Mouse (Mus musculus) brown adipose tissue, adult 24 weeks (tissue): ENCODE data around the gene Sec24b. TPM values are rescaled to one million over a fixed set of nuclear protein-coding genes. Genes with fewer than 3 reads are reported as not detected.

ENCODE experiments used
- H3K27ac ChIP-seq: fragments of 200-500 bp; replicated peaks from 2 replicates; pipeline ENCODE4 v1.5.1; 2012; ENCODE audit warnings: low read depth, mild to moderate bottlenecking, low read length
- H3K4me1 ChIP-seq: fragments of 200-500 bp; 2 replicates; pipeline ENCODE4 v1.6.1; 2012; ENCODE audit warnings: low read length, mixed read lengths; ENCODE audit not compliant: control insufficient read depth, insufficient read depth, insufficient read length
- H3K4me3 ChIP-seq: fragments of 200-500 bp; 2 replicates; pipeline ENCODE4 v1.5.1; 2012; ENCODE audit warnings: low read depth, mild to moderate bottlenecking, low read length, moderate library complexity; ENCODE audit not compliant: insufficient read depth
- polyA plus RNA-seq: library from polyadenylated mRNA; stranded (reverse); fragments of >200 nt; gene quantifications from 2 replicates; pipeline ENCODE4 v1.2.4, GENCODE M21; 2012; ENCODE audit not compliant: missing spikeins, insufficient read depth, insufficient read length

Sec24b gene
- polyA plus RNA-seq, 1 experiment, result 23.6 TPM

DNA sequence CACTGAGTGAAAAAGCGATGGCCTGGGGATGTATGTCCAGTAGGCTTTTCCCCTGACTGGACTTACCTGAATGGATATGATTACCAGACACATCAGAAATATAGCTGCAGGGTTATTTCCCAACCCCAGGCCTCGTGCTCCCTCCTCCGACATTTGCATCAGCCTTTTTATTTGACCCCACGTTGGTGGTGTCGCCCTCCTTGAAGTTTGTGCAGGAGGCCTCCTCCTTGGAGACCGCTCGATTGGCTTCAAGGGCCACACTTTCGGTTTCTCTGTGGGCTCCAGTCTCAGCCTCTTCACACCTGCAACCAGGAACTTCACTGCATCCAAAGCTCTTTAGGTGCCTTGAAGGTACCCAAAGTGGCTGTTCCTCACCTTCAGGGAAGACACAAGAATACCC, 35.8 kb downstream of the Sec24b start:
- H3K4me1 ChIP-seq, result no peaks in the 10 kb centered on the region
- no peak overlapping the region for H3K27ac ChIP-seq
- H3K4me3 ChIP-seq, result no peak overlapping the region

DNA sequence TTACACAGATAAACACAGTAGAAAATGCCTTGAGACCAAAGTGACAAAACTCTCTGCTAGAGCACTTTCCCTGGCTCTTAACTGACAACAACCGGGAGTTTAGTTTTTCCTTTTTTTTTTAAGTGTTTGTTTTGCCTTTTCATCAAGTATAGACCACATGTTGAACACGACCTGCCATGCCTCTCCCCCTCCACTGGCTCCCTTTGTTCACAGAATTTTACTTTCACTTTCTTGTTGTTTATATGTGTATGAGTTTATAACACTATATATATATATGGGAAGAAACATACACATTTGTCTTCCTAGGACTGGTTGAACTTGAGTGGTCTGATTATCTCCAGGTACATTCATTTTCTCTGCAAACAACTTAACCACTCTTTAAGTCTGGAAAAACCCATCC, 48.4 kb downstream of the Sec24b start:
- Histone ChIP-seq H3K27ac (no peak overlapping the region), H3K4me1 (no peaks in the 10 kb centered on the region), H3K4me3 (no peak overlapping the region)

DNA sequence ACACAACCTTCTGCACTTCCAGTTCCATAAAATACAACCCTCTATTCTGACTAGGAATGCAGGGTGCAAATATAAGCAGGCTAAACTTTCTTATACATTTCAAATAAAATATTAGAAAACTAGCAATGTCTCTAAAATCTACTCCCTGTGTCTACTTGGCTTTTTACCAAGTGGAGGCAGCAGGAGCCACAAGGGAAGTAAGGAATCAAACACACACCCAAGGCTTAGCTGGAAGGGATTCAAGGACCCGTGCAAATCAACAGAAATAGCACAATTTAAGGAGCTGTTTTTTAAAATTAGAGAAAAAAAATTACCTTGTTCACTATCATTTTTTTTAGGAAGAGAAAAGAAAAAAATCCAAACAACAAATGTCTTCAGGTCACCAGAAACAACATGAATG, 50.1 kb downstream of the Sec24b start:
- H3K4me1 ChIP-seq, result no peaks in the 10 kb centered on the region
- H3K4me3 ChIP-seq, result no peak overlapping the region
- H3K27ac ChIP-seq, result no peak overlapping the region

DNA sequence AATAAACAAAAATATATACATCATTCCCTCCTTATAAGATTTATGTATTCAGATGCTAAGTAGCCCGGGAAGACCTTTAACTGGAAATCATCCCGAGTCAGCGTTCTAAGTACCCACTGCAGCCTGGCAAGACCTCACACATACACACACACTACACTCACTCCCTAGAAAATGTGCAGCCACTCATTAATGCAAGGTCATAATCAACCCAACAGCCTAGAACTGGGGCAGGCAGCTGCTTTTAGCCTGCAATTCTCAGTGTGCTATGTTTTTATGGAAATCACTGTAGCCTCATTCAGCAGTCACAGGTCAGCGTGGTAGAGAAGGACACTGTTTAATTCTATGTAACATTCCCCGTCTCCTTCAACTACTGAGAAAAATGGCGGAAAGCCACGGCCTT, 55.2 kb downstream of the Sec24b start:
- no peak overlapping the region for H3K4me3 ChIP-seq
- H3K4me1 ChIP-seq, result 0 out of 2 replicates have a peak, but pooled peaks cover 2% of the 10 kb centered on the region
- H3K27ac ChIP-seq, result no peak overlapping the region

DNA sequence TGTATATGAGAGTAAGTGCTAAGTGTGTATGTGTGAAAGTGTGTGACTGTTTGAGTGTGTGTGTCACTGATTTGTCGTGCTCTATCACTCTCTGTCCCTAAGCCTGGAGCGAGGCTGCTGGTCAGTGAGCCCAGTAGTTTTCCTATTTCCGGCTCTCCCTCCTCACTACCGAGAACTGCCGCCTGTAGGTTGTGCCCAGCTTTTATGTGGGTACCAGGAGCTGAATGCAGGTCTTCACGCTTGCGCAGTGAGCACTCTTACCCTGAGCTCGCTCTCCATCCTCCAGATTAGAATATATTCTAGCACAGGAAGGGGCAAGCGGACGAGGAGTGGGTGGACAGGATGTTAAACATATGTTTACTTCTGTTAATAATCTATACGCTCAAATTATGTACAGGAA, 60.4 kb downstream of the Sec24b start:
- no peak overlapping the region for H3K4me3 ChIP-seq
- H3K4me1 ChIP-seq, result 0 out of 2 replicates have a peak, but pooled peaks cover 2% of the 10 kb centered on the region
- H3K27ac ChIP-seq, result no peak overlapping the region

DNA sequence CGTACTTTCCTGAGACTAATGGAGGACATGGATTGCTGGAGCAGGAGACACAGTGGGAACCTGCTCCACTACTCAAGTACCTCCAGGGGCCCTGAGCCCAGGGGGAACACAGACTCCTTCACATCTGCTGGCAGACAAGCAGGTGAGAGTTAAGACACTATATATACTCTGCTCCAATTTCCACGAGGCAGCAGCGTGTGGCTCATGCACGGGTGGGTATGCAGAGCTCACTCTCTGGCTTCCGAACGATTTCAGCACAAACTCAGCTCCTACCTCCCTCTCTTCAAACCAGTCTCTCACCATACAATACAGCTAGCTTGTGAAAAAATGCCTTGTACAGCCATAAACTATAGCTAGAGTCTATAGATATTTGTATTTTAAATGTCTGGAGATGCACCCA, 62.8 kb downstream of the Sec24b start:
- H3K4me1 ChIP-seq, result no peaks in the 10 kb centered on the region
- no peak overlapping the region for H3K27ac ChIP-seq
- no peak overlapping the region for H3K4me3 ChIP-seq

DNA sequence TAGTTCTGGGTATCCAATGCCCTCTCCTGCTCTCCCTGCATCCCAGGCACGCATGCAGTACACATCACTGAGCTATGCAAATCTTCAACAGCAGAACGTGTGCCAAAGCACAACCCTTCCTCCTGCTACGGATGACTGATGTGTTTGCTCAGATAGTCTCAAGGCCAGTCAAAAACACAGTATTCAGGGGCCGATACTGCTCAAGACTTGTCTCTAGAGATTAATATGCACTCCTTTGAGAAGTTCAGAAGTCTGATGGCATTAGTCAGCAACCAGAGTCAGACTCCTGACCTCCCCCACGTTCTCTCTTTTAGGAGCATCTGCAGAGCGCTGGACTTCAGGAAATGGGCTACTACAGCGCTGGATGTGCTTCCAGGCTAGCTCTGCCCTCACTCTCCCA, 63.4 kb downstream of the Sec24b start:
- H3K4me1 ChIP-seq, result no peaks in the 10 kb centered on the region
- no peak overlapping the region for H3K4me3 ChIP-seq
- no peak overlapping the region for H3K27ac ChIP-seq

DNA sequence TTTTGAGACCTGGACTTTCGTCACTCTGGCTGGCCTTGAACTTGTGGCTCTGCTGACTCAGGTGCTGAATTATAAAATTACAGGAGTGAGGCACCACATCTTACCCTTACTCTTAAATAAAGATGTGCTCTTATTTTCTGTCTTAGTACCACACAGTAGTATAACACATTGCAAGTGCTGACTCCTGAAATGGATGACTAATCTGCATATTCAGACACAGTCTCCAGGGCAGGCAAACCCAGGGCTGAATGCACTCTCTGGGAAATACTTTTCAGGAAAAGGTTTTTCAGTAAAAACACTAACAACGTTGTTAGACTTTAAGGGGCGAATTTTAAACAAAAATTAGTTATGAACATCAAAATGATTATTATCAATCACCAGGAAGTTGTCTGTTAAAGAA, 64.0 kb downstream of the Sec24b start:
- H3K4me1 ChIP-seq, result no peaks in the 10 kb centered on the region
- H3K4me3 ChIP-seq, result no peak overlapping the region
- no peak overlapping the region for H3K27ac ChIP-seq

DNA sequence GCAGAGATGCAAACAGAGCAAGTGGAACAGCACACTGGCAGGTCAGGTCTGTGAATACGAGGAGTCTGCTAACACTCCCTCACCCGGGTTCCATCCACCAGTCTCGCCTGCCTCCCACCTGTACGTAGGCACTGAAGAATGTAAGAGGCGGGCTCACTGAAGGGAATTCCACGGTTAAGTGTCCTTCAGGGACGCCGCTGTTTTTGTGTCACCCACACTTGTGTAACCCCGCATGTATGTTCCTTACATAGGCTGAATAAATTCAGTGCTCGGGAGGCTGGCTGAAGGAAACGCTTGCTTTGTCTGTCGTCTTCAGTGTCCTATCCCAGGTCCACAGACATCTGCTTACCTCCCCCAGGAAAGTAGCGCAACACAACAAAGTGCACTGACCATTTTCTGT, 74.1 kb downstream of the Sec24b start:
- Histone ChIP-seq H3K4me1 (no peaks in the 10 kb centered on the region), H3K4me3 (no peak overlapping the region), H3K27ac (no peak overlapping the region)

DNA sequence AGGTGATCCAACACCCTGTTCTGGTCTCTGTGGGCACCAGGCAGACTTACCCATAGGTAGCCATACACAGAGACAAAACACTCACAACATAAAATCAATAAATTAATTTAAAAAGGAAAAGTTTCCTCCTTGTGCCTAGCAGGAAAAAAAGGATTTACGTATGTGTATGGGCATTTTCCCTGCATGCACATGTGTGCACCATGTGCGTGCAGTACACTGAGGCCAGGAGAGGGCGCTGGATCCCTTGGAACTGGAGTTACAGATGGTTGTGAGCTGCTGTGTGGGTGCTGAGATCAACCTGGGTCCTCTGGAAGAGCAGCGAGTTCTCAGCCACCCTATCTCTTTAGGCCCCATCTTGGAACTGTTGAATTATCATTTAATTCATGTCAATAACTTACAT, 76.0 kb downstream of the Sec24b start:
- Histone ChIP-seq H3K27ac (no peak overlapping the region), H3K4me3 (no peak overlapping the region), H3K4me1 (no peaks in the 10 kb centered on the region)

DNA sequence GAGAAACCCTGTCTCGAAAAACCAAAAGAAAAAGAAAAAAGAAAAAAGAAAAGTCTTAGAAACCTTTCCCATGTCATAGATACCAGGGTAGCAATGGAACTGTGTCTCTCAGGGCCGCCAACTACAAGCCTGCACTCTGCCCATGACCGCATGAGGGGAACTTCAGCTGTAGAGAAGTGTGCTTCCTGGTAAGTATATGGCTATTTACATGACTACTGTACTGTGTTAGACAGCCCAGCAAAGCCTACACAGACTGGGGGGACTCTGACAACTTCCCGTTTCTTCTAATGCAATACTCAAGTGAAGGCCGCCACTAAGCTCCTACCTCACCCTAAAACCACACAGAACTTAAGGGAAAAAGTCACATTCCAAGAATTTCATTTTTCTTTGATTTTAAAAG, 76.6 kb downstream of the Sec24b start:
- Histone ChIP-seq H3K4me3 (no peak overlapping the region), H3K4me1 (no peaks in the 10 kb centered on the region), H3K27ac (no peak overlapping the region)

DNA sequence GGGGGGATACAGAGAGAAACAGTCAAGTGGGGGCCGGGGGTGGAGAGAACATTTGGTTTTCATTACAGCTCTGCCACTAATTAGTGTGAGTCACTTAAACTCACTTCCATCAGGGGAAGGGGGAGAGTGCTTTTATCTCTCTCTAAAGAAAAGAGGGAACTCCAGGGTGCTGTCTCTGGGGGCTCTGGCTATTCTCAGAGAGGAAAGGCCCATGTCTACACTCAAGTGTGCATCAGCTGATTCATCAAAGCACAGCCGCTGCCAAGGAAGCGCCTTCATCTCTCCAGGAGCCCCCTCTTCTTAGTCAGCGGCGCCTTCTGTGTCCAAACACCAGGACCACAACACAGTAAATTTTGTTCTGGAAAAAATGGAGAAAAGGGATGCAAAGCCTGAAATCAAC, 79.1 kb downstream of the Sec24b start:
- Histone ChIP-seq H3K4me3 (no peak overlapping the region), H3K27ac (no peak overlapping the region), H3K4me1 (no peaks in the 10 kb centered on the region)

DNA sequence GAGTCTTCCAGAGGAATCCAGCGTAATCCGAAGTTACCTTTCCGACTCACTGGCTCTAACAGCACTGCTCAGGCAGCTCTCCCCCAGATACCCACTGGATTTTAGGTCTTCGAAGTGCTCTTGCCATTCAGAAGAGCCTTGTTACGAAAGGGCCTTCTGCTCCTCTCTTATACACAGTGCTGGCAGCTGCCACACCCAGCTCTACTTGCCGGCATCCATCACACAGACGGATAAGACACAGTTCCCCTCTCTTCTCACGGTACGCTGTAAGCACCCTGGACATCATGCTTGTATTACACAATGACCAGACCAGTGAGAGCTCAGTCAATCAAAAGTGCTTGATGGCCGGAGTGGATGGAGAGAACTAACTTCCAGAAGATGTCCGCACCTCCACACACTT, 79.6 kb downstream of the Sec24b start:
- H3K4me3 ChIP-seq, result no peak overlapping the region
- no peaks in the 10 kb centered on the region for H3K4me1 ChIP-seq
- H3K27ac ChIP-seq, result no peak overlapping the region

DNA sequence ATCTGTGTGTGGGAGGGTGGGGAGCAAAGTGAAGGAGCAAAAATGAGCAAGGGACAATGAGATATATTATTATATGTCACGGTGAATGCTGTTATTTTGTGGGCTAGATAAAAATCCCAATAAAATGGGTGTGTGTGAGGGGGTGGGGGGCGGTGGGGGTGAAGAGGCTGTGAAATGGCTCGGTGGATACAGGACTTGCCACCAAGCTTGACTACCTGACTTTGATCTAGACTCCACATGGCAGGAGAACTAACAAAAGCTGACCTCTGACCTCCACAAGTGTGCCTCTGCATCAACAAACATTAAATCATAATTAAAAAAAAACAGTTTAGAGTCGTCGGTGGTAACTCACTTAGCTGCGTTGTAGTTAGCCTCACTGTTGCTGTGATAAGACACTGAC, 81.8 kb downstream of the Sec24b start:
- Histone ChIP-seq H3K4me3 (no peak overlapping the region), H3K27ac (no peak overlapping the region), H3K4me1 (no peaks in the 10 kb centered on the region)

DNA sequence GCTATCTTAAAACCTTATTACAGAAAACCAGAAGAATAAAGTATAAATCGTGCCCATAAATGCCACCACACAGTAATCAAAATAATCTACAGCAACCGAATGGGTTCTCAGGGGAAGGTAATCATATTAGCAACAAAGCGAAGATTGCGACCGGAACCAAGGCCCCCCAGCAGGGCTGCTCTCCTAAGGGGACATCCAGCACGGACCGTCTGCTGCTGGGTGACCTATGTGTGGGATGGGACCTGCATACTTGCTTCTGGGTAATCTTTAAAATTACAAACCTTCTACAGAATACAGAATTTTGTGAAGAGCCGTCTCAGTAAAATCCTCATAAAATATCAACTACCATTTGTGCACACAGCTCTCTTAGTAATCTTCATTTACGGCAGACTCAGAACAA, 82.6 kb downstream of the Sec24b start:
- Histone ChIP-seq H3K27ac (no peak overlapping the region), H3K4me3 (no peak overlapping the region), H3K4me1 (no peaks in the 10 kb centered on the region)

DNA sequence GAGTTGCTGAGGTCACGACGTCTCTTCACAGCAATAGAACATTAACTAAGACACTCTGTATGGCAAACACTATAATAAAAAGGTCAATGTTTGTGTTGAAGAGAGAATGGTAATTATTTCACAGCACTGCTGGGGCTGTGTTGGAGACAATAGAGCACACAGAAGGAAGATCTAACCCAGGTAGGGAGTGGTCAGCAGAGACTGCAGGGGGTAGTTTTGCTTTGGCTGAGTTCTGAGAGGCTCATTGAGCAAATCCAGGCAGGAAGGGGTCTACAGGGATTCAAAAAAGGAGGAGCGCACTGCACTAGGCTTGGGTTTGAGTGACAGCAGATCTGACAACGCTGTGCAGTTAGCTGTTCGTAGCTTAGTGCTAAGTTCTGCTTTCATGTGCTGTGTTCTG, 85.0 kb downstream of the Sec24b start:
- H3K4me3 ChIP-seq, result no peak overlapping the region
- H3K4me1 ChIP-seq, result no peaks in the 10 kb centered on the region
- H3K27ac ChIP-seq, result no peak overlapping the region
